Mouse (Mus musculus): ENCODE measurements around the gene Tanc2.

- no peak for TF ChIP-seq CTCF (IDR thresholded peaks at IDR 0.05; ENCODE audit: borderline replicate concordance, extremely low read depth, insufficient read depth, insufficient read length)
- no peak for TF ChIP-seq POLR2A (IDR thresholded peaks at IDR 0.05; ENCODE audit: borderline replicate concordance, extremely low read depth, insufficient read depth, insufficient read length, poor library complexity, severe bottlenecking)
Measured at GRCm38 (mm10) chr11:105828175-105828574, 238.4 kb downstream of the Tanc2 start.

Measured in brain, embryonic 14.5 days (tissue).